Mouse (Mus musculus): Measurements from ENCODE around the gene 1110065P20Rik. TPM values are rescaled to one million over a fixed set of nuclear protein-coding genes. Genes with fewer than 3 reads are reported as not detected.

1110065P20Rik gene
- polyA plus RNA-seq, 1 experiment from 2014 or later: 62.7 TPM

GRCm38 (mm10) chr4:124802309-124803260 is 48.4 kb downstream of the 1110065P20Rik start:
- peak; percentile 100 for ATAC-seq (ENCODE audit: insufficient read depth)
- WGBS: 1% methylated on average over 48 of the region's 53 CpGs
- Histone ChIP-seq H3K9me3 (ENCODE audit: low read depth, low read length) (no peaks in the 10 kb centered on the region), H3K4me2 (peak overlapping the region; percentile 77), H3K27ac (ENCODE audit: low read depth) (peak overlapping the region; percentile 94), H3K36me3 (ENCODE audit: insufficient read depth) (peaks cover 49% of the 10 kb centered on the region), H3K9ac (peak overlapping the region; percentile 81), H3K4me1 (ENCODE audit: insufficient read depth) (no peaks in the 10 kb centered on the region), H3K4me3 (ENCODE audit: low read depth, low read length) (peak overlapping the region; percentile 88), H3K27me3 (ENCODE audit: insufficient read depth, low read length) (no peaks in the 10 kb centered on the region)
- no peak for TF ChIP-seq CTCF (IDR thresholded peaks at IDR 0.05; ENCODE audit: low read depth)
- DNase-seq: peak; percentile 98

GRCm38 (mm10) chr4:124801552-124802308 is 49.3 kb downstream of the 1110065P20Rik start, which contains the start of gene Mtf1:
Gene Mtf1, plus strand, starts transcription at chr4:124802104.
- peak within 1 kb of the TSS; percentile 94 for H3K27ac ChIP-seq (ENCODE audit: low read depth)
- H3K4me2 ChIP-seq: peak within 1 kb of the TSS; percentile 77
- H3K4me1 ChIP-seq (ENCODE audit: insufficient read depth): no peaks in the 10 kb centered on the region
- WGBS: 4% methylated on average over 21 of the region's 21 CpGs
- peak; percentile 96 for DNase-seq
- H3K36me3 ChIP-seq (ENCODE audit: insufficient read depth): peaks cover 45% of the 10 kb centered on the region
- no peaks in the 10 kb centered on the region for H3K9me3 ChIP-seq (ENCODE audit: low read depth, low read length)
- peak; percentile 84 for ATAC-seq (ENCODE audit: insufficient read depth)
- peak within 1 kb of the TSS; percentile 88 for H3K4me3 ChIP-seq (ENCODE audit: low read depth, low read length)
- no peaks in the 10 kb centered on the region for H3K27me3 ChIP-seq (ENCODE audit: insufficient read depth, low read length)
- H3K9ac ChIP-seq: peak within 1 kb of the TSS; percentile 81
- peak; percentile 86 for TF ChIP-seq CTCF (IDR thresholded peaks at IDR 0.05; ENCODE audit: low read depth)

Other genes with a start within 250 kb of the 1110065P20Rik start
- not detected in 2 replicates for gene 3100002H09Rik, start 240.4 kb downstream of the 1110065P20Rik start, polyA plus RNA-seq (2014; fragmentation: Nextera tagmentation; extraction: Ambion mirVana)
- gene Pou3f1, start 194.4 kb downstream of the 1110065P20Rik start, polyA plus RNA-seq (2014; fragmentation: Nextera tagmentation; extraction: Ambion mirVana): 0.11 and 0.41 TPM in 2 replicates
- gene Utp11, start 157.6 kb downstream of the 1110065P20Rik start, polyA plus RNA-seq (2014; fragmentation: Nextera tagmentation; extraction: Ambion mirVana): 59.0 and 59.5 TPM in 2 replicates
- gene Fhl3, start 150.5 kb downstream of the 1110065P20Rik start, polyA plus RNA-seq (2014; fragmentation: Nextera tagmentation; extraction: Ambion mirVana): 12.8 and 13.1 TPM in 2 replicates
- gene Sf3a3, start 136.4 kb downstream of the 1110065P20Rik start, polyA plus RNA-seq (2014; fragmentation: Nextera tagmentation; extraction: Ambion mirVana): 164 and 166 TPM in 2 replicates
- gene Inpp5b, start 109.3 kb downstream of the 1110065P20Rik start, polyA plus RNA-seq (2014; fragmentation: Nextera tagmentation; extraction: Ambion mirVana): 25.5 and 34.0 TPM in 2 replicates
- 14.1 and 14.2 TPM in 2 replicates for gene Mtf1, start 49.1 kb downstream of the 1110065P20Rik start, polyA plus RNA-seq (2014; fragmentation: Nextera tagmentation; extraction: Ambion mirVana)
- gene Yrdc, start 517 bp downstream of the 1110065P20Rik start, polyA plus RNA-seq (2014; fragmentation: Nextera tagmentation; extraction: Ambion mirVana): 42.4 and 44.7 TPM in 2 replicates
- gene Maneal, start 11.0 kb upstream of the 1110065P20Rik start, polyA plus RNA-seq (2014; fragmentation: Nextera tagmentation; extraction: Ambion mirVana): 0.61 and 0.82 TPM in 2 replicates
- gene Epha10, start 29.7 kb upstream of the 1110065P20Rik start, polyA plus RNA-seq (2014; fragmentation: Nextera tagmentation; extraction: Ambion mirVana): 0.04 TPM in 1 of 2 replicates, not detected in the other
- gene 9930104L06Rik, start 85.9 kb upstream of the 1110065P20Rik start, polyA plus RNA-seq (2014; fragmentation: Nextera tagmentation; extraction: Ambion mirVana): 3.6 and 3.9 TPM in 2 replicates
- 157 and 169 TPM in 2 replicates for gene Cdca8, start 88.1 kb upstream of the 1110065P20Rik start, polyA plus RNA-seq (2014; fragmentation: Nextera tagmentation; extraction: Ambion mirVana)
- 12.8 and 16.0 TPM in 2 replicates for gene Rspo1, start 135.2 kb upstream of the 1110065P20Rik start, polyA plus RNA-seq (2014; fragmentation: Nextera tagmentation; extraction: Ambion mirVana)
- gene Gnl2, start 165.4 kb upstream of the 1110065P20Rik start, polyA plus RNA-seq (2014; fragmentation: Nextera tagmentation; extraction: Ambion mirVana): 80.7 and 81.9 TPM in 2 replicates
- 0.13 and 0.42 TPM in 2 replicates for gene Dnali1, start 214.5 kb upstream of the 1110065P20Rik start, polyA plus RNA-seq (2014; fragmentation: Nextera tagmentation; extraction: Ambion mirVana)
- gene Snip1, start 215.5 kb upstream of the 1110065P20Rik start, polyA plus RNA-seq (2014; fragmentation: Nextera tagmentation; extraction: Ambion mirVana): 35.0 and 35.6 TPM in 2 replicates
- gene Meaf6, start 233.9 kb upstream of the 1110065P20Rik start, polyA plus RNA-seq (2014; fragmentation: Nextera tagmentation; extraction: Ambion mirVana): 63.5 and 65.2 TPM in 2 replicates